Mouse (Mus musculus): ENCODE results near the gene Slc38a8. TPM values are rescaled to one million over a fixed set of nuclear protein-coding genes. Genes with fewer than 3 reads are reported as not detected.

Slc38a8 gene
- total RNA-seq (2023) = 1.4 TPM

DNA sequence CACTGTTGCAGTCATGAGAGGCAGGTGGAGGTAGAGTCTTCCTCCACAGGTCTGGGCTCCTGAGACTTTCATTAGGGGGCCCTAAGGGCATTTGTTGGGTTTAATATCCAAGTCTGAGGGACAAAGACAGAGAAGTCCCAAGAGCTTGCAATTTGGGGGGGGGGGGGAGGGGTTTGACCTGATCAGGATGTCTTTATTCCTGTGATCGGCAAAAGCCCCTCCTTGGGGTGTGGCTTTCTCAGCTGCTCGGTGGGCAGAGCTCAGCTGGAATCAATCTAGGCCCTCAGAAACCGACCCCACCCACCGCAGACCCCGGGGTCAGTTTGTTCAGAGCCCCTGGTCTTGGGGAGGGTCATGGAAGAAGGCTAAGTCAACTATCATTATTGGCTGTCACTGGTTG, at the start of gene Slc38a8:
Slc38a8 (minus strand) TSS at position 101 of the 400 bp plus-strand sequence.

DNA sequence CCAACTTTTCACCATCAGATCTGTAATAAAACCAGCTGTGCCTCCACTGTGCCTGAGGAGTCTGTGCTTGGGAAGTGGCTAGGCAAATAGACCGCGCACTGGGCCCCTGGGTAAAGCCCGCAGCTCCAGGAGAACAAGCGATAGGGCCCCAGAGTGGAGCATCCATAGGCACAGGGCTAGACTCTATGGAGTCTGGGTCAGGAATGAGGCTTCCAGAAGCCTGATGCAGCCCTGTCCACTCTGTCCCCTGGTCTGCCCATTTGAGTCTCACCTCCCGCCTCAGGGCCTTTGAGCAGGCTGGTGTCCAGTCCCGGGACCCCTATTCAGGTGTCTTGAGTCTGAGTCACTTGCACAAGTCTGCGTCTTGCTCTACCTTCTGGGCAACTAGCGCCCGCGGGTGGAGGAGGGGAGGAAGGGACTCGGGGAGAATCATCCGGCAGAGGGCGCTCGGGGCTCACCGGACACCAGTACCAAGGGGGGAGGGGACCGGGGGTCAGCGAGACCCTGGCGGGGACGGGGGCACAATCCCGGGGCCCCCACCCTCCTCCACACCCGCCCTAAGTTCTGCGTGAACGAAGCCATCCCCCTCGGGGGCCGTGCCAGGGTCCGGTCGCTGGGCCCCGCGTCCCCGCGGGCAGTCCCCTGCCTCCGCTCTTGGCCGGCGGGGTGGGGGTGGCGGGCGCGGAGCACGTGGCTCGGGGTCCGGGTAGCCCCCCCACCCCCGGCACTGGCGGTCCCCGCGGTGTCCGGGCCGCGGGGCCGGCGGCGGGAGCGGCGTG, 55.1 kb downstream of the Slc38a8 start, which contains the start of gene Necab2:
Necab2 (plus strand) TSS at position 509 of the 779 bp plus-strand sequence.

DNA sequence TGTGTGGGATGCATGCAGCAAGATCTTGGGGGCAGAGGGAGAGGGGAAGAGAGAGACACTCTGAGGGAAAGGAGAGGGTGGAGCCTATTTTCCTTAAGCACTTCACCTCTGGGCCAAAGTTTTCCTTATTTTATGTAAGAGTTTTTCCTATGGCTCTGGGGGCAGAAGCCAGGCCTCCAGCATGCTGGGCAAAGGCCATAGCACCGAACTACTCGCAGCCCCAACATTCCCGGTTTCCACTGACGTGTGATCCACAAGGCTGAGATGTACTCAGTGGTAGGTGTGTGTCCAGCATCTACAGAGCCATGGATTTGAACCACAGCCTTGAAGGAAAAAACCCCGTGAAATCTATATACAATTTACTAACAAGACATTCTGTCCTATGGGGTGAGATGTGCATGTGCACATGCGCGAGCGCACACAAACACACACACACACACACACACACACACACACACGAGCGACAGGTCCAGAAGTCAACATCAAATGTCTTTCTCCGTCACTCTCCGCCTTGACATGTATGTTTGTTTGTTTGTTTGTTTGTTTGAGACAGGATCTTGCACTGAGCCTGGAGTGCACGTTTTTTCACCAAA, 67.8 kb downstream of the Slc38a8 start, which contains the start of gene Osgin1:
Osgin1 (plus strand) TSS at position 543 of the 593 bp plus-strand sequence.

Other genes starting within 250 kb of the Slc38a8 start
- 52.3 TPM for gene Hsbp1, start 157.2 kb downstream of the Slc38a8 start, total RNA-seq (2023)
- gene Mlycd, start 106.8 kb downstream of the Slc38a8 start, total RNA-seq (2023) = 14.7 TPM
- 5.5 TPM for gene Osgin1, start 67.6 kb downstream of the Slc38a8 start, total RNA-seq (2023)
- gene Necab2, start 55.0 kb downstream of the Slc38a8 start, total RNA-seq (2023) = not detected
- gene Mbtps1, start 57.0 kb upstream of the Slc38a8 start, total RNA-seq (2023) = 130 TPM
- 60.2 TPM for gene Hsdl1, start 73.5 kb upstream of the Slc38a8 start, total RNA-seq (2023)
- gene Dnaaf1, start 73.5 kb upstream of the Slc38a8 start, total RNA-seq (2023) = not detected
- gene Taf1c, start 103.5 kb upstream of the Slc38a8 start, total RNA-seq (2023) = 19.8 TPM
- gene Adad2, start 111.0 kb upstream of the Slc38a8 start, total RNA-seq (2023) = not detected
- gene Kcng4, start 134.0 kb upstream of the Slc38a8 start, total RNA-seq (2023) = not detected
- gene Wfdc1, start 164.7 kb upstream of the Slc38a8 start, total RNA-seq (2023) = not detected
- gene Atp2c2, start 198.3 kb upstream of the Slc38a8 start, total RNA-seq (2023) = not detected

All from CD8-positive naive resting alpha-beta T cell, adult 57 days (primary cell).